30 mouse cellular contexts compared by ENCODE assay signal in the genomic region with DNA sequence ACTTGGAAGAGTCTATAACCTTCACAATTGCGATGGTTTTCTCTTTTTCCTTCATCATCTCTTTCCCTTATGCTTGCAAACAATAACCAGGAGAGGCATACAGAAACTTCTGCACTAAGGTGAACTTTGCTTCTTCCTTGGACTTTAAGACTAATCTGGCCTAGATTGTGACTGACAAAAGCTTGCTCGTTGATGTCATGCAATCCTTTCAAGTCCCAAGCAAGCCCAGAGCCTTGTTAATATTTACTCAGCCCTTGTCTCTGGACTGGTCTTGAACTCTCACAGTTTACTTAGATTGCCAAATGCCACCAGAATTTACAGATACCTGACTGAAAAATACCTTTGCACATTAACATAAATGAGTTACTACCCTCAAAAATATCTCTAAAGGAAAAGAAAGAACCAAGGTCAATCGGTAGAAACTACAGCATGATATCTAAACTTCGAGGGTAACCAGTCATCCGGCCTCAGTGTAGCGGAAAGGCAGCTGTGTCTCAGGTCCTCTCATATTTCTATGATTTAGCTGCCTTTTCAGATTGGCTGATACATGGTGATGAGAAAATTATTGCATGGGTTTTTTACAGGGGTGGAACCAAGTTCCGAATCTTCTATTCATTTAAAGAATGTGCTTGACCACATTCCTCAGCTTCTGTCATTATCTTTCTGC. TPM values are rescaled to one million over a fixed set of nuclear protein-coding genes. Genes with fewer than 3 reads are reported as not detected.
A peak's percentile ranks its signal among the peaks of the same experiment; 100 is the strongest.
DNase-seq lines count a peak whose midpoint lies in the region; ATAC-seq and TF ChIP-seq lines count a peak whose summit lies in the region.
"Had no signal": no experiment of that assay in that cellular context is flagged by ENCODE, and none has a peak within 500 bp of the region (broad histone marks: within the 10 kb centered on the region; RNA-seq: fewer than 3 reads in every experiment).

No protein-coding gene starts in this region.

- H3K9ac ChIP-seq in intestine, embryonic 16.5 days (ENCODE audit: low read depth, low read length), result no peak overlapping the region
- H3K9ac ChIP-seq in kidney, postnatal 0 days (ENCODE audit: low read depth, low read length), result no peak overlapping the region
- no peak overlapping the region for H3K9ac ChIP-seq in stomach, embryonic 16.5 days (ENCODE audit: low read length)
- H3K9ac ChIP-seq: embryonic facial prominence, embryonic 12.5 days; hindbrain, embryonic 12.5 days; limb, embryonic 15.5 days; liver, embryonic 15.5 days; midbrain, embryonic 12.5 days had no signal

- no peak overlapping the region for H3K4me3 ChIP-seq in intestine, embryonic 16.5 days (ENCODE audit: low read length)
- H3K4me3 ChIP-seq in kidney, postnatal 0 days (replicated peaks; ENCODE audit: low read depth, low read length), result no peak overlapping the region
- no peak overlapping the region for H3K4me3 ChIP-seq in stomach, embryonic 16.5 days (replicated peaks; ENCODE audit: low read length)
- H3K4me3 ChIP-seq: embryonic facial prominence, embryonic 12.5 days; heart, embryonic 10.5 days; hindbrain, embryonic 12.5 days; limb, embryonic 10.5 days; limb, embryonic 15.5 days; liver, embryonic 15.5 days; megakaryocyte, embryonic 14.5 days; midbrain, embryonic 12.5 days had no signal

- H3K27me3 ChIP-seq in intestine, embryonic 16.5 days (replicated peaks; ENCODE audit: control insufficient read depth, insufficient read depth, low read length), result no peaks in the 10 kb centered on the region
- H3K27me3 ChIP-seq in kidney, postnatal 0 days (ENCODE audit: insufficient read depth, low read length), result no peaks in the 10 kb centered on the region
- H3K27me3 ChIP-seq in stomach, embryonic 16.5 days (ENCODE audit: control insufficient read depth, insufficient read depth, low read length), result no peaks in the 10 kb centered on the region
- H3K27me3 ChIP-seq: embryonic facial prominence, embryonic 12.5 days; hindbrain, embryonic 12.5 days; limb, embryonic 15.5 days; liver, embryonic 15.5 days; megakaryocyte, embryonic 14.5 days; midbrain, embryonic 12.5 days had no signal

- no peak overlapping the region for H3K27ac ChIP-seq in intestine, embryonic 16.5 days (ENCODE audit: low read length)
- H3K27ac ChIP-seq in kidney, postnatal 0 days, result no peak overlapping the region
- H3K27ac ChIP-seq in stomach, embryonic 16.5 days (ENCODE audit: low read length), result no peak overlapping the region
- H3K27ac ChIP-seq: embryonic facial prominence, embryonic 12.5 days; heart, embryonic 10.5 days; hindbrain, embryonic 12.5 days; hindbrain, postnatal 0 days; limb, embryonic 10.5 days; limb, embryonic 15.5 days; liver, embryonic 15.5 days; midbrain, embryonic 12.5 days had no signal

- no peak for TF ChIP-seq CTCF in kidney, postnatal 0 days (IDR thresholded peaks at IDR 0.05; ENCODE audit: low read depth)

- no peaks in the 10 kb centered on the region for H3K4me1 ChIP-seq in intestine, embryonic 16.5 days (ENCODE audit: control insufficient read depth, insufficient read depth, low read length)
- no peaks in the 10 kb centered on the region for H3K4me1 ChIP-seq in kidney, postnatal 0 days (replicated peaks; ENCODE audit: insufficient read depth, low read length)
- H3K4me1 ChIP-seq in stomach, embryonic 16.5 days (ENCODE audit: control insufficient read depth, insufficient read depth, low read length), result no peaks in the 10 kb centered on the region
- H3K4me1 ChIP-seq: embryonic facial prominence, embryonic 12.5 days; heart, embryonic 10.5 days; hindbrain, embryonic 12.5 days; limb, embryonic 10.5 days; limb, embryonic 15.5 days; liver, embryonic 15.5 days; midbrain, embryonic 12.5 days had no signal

- H3K9me3 ChIP-seq in intestine, embryonic 16.5 days (ENCODE audit: control insufficient read depth, low read length), result no peaks in the 10 kb centered on the region
- no peaks in the 10 kb centered on the region for H3K9me3 ChIP-seq in kidney, postnatal 0 days (replicated peaks; ENCODE audit: low read length)
- H3K9me3 ChIP-seq in stomach, embryonic 16.5 days (replicated peaks; ENCODE audit: control insufficient read depth, low read length), result no peaks in the 10 kb centered on the region
- H3K9me3 ChIP-seq: embryonic facial prominence, embryonic 12.5 days; heart, embryonic 10.5 days; hindbrain, embryonic 12.5 days; limb, embryonic 10.5 days; limb, embryonic 15.5 days; liver, embryonic 15.5 days; megakaryocyte, embryonic 14.5 days; midbrain, embryonic 12.5 days had no signal

- ATAC-seq in intestine, embryonic 16.5 days, result peak; percentile 95
- ATAC-seq in kidney, postnatal 0 days (replicated peaks; ENCODE audit: low FRiP score, low read depth), result peak; percentile 63
- ATAC-seq in stomach, embryonic 16.5 days (ENCODE audit: insufficient read depth, low FRiP score), result peak; percentile 75
- ATAC-seq: CD4-positive, CD25-positive, alpha-beta regulatory T cell, adult 4 months; forebrain, embryonic 14.5 days; hindbrain, postnatal 0 days had no signal

- no peaks in the 10 kb centered on the region for H3K36me3 ChIP-seq in intestine, embryonic 16.5 days (ENCODE audit: control insufficient read depth, insufficient read depth, low read length)
- no peaks in the 10 kb centered on the region for H3K36me3 ChIP-seq in kidney, postnatal 0 days (ENCODE audit: insufficient read depth, low read length)
- no peaks in the 10 kb centered on the region for H3K36me3 ChIP-seq in stomach, embryonic 16.5 days (ENCODE audit: control insufficient read depth, insufficient read depth, low read length)
- H3K36me3 ChIP-seq: embryonic facial prominence, embryonic 12.5 days; heart, embryonic 10.5 days; hindbrain, embryonic 12.5 days; limb, embryonic 10.5 days; limb, embryonic 15.5 days; liver, embryonic 15.5 days; midbrain, embryonic 12.5 days had no signal

- peak; percentile 90 for DNase-seq in kidney, adult 9 months
- DNase-seq in kidney, adult 18-20 months, result no peak
- DNase-seq in kidney, postnatal 0 days (ENCODE audit: low spot score), result peak; percentile 28
- DNase-seq in embryo, embryonic 11 days, result no peak
- DNase-seq in spleen, adult 18-20 months, result no peak
- DNase-seq: adrenal gland, postnatal 14 days; cerebellum, adult 11 months; cerebellum, adult 9-10 months; cerebellum, postnatal 36 days; gastrocnemius, postnatal 14 days; heart, postnatal 36 days; layer of hippocampus, postnatal 36 days; lung, postnatal 4 days; retina, postnatal 1 day; right cerebral cortex, postnatal 14 days; thymus, adult 2 months; thymus, postnatal 36 days had no signal

- 66% methylated on average over 7 of the region's 7 CpGs for WGBS in intestine, embryonic 16.5 days
- WGBS in kidney, postnatal 0 days, result 83% methylated on average over 7 of the region's 7 CpGs
- WGBS in stomach, embryonic 16.5 days, result 65% methylated on average over 7 of the region's 7 CpGs

- no peak overlapping the region for H3K4me2 ChIP-seq in intestine, embryonic 16.5 days (ENCODE audit: low read depth, low read length)
- no peak overlapping the region for H3K4me2 ChIP-seq in kidney, postnatal 0 days (ENCODE audit: low read length)
- no peak overlapping the region for H3K4me2 ChIP-seq in stomach, embryonic 16.5 days (ENCODE audit: low read depth, low read length)
- H3K4me2 ChIP-seq: embryonic facial prominence, embryonic 12.5 days; hindbrain, embryonic 12.5 days; limb, embryonic 15.5 days; liver, embryonic 15.5 days; midbrain, embryonic 12.5 days had no signal

RNA-seq across cellular contexts. Expression of gene Tfec, which starts 42.2 kb away (rescaled TPM):
- polyA plus RNA-seq in intestine, embryonic 16.5 days (2015; fragmentation: Nextera tagmentation; extraction: Ambion mirVana), result 82.6 and 92.5 TPM in 2 replicates
- 7.2 and 8.7 TPM in 2 replicates for polyA plus RNA-seq in kidney, postnatal 0 days (2015; fragmentation: Nextera tagmentation; extraction: Ambion mirVana)
- polyA plus RNA-seq in stomach, embryonic 16.5 days (2015; fragmentation: Nextera tagmentation; extraction: Ambion mirVana), result 6.1 and 10.2 TPM in 2 replicates
- polyA plus RNA-seq: hindbrain, postnatal 0 days had no signal

Comparison
In these comparisons a context has a peak if more than half of its experiments do, and no peak if none do; other contexts are left out.
1. DNase-seq: peak in kidney, adult 9 months (single experiment) and kidney, postnatal 0 days (single experiment); none in kidney, adult 18-20 months (single experiment), embryo, embryonic 11 days (single experiment) and spleen, adult 18-20 months (0 of 2).
2. Peak in every context shown above with its lines, with median percentiles within 50 percentile points of each other: ATAC-seq.